Mouse (Mus musculus) induced T-regulatory cell, adult 2 months (primary cell): ENCODE results near the gene 9530077C05Rik.
"Not testable (repeated sequence)": the region's sequence is repeated elsewhere in the genome, so short reads cannot be mapped to it uniquely, and the experiment has no call there.

Source experiments
- DNase-seq: peaks from one replicate; pipeline ENCODE4 v3.0.0-alpha.2; 2012; ENCODE audit warnings: low read depth

9530077C05Rik gene

GRCm38 (mm10) chr9:22411002-22411857, at the start of gene 9530077C05Rik:
9530077C05Rik (plus strand) TSS chr9:22411513.
- peak; percentile 95 for DNase-seq

- no peak for DNase-seq
Observed at GRCm38 (mm10) chr9:22366221-22366620, 45.1 kb upstream of the 9530077C05Rik start.

- DNase-seq, result no peak
Observed at GRCm38 (mm10) chr9:22366621-22367020, 44.7 kb upstream of the 9530077C05Rik start.

- DNase-seq, result no peak
Observed at GRCm38 (mm10) chr9:22368030-22368429, 43.3 kb upstream of the 9530077C05Rik start.

GRCm38 (mm10) chr9:22372760-22373159, 38.6 kb upstream of the 9530077C05Rik start:
- DNase-seq, result peak; percentile 42

GRCm38 (mm10) chr9:22376086-22376485, 35.2 kb upstream of the 9530077C05Rik start:
- DNase-seq, result no peak

- peak; percentile 24 for DNase-seq
Observed at GRCm38 (mm10) chr9:22385890-22386289, 25.4 kb upstream of the 9530077C05Rik start.

- no peak for DNase-seq
Observed at GRCm38 (mm10) chr9:22387901-22388300, 23.4 kb upstream of the 9530077C05Rik start.

- DNase-seq, result peak; percentile 73
Observed at GRCm38 (mm10) chr9:22388401-22388980, 22.8 kb upstream of the 9530077C05Rik start.

GRCm38 (mm10) chr9:22389021-22389476, 22.3 kb upstream of the 9530077C05Rik start, which contains the start of gene Anln:
Anln (minus strand) TSS chr9:22389188.
- DNase-seq, result peak; percentile 95

- no peak for DNase-seq
Observed at GRCm38 (mm10) chr9:22389736-22390245, 21.5 kb upstream of the 9530077C05Rik start.

GRCm38 (mm10) chr9:22390390-22390789, 20.9 kb upstream of the 9530077C05Rik start:
- DNase-seq, result no peak

GRCm38 (mm10) chr9:22394725-22395124, 16.6 kb upstream of the 9530077C05Rik start:
- no peak for DNase-seq

- DNase-seq, result no peak
Observed at GRCm38 (mm10) chr9:22399021-22399420, 12.3 kb upstream of the 9530077C05Rik start.

GRCm38 (mm10) chr9:22402001-22402400, 9.3 kb upstream of the 9530077C05Rik start:
- no peak for DNase-seq

- no peak for DNase-seq
Observed at GRCm38 (mm10) chr9:22402976-22403375, 8.3 kb upstream of the 9530077C05Rik start.

- not testable (repeated sequence) for DNase-seq
Observed at GRCm38 (mm10) chr9:22403501-22403900, 7.8 kb upstream of the 9530077C05Rik start.

- no peak for DNase-seq
Observed at GRCm38 (mm10) chr9:22405414-22405813, 5.9 kb upstream of the 9530077C05Rik start.

GRCm38 (mm10) chr9:22407633-22408032, 3.7 kb upstream of the 9530077C05Rik start:
- DNase-seq, result not testable (repeated sequence)

GRCm38 (mm10) chr9:22408344-22408743, 3.0 kb upstream of the 9530077C05Rik start:
- not testable (repeated sequence) for DNase-seq

- DNase-seq, result no peak
Observed at GRCm38 (mm10) chr9:22409501-22409900, 1.8 kb upstream of the 9530077C05Rik start.

GRCm38 (mm10) chr9:22416187-22416586, 4.9 kb downstream of the 9530077C05Rik start:
- no peak for DNase-seq

- DNase-seq, result no peak
Observed at GRCm38 (mm10) chr9:22417547-22417946, 6.2 kb downstream of the 9530077C05Rik start.
